Mouse (Mus musculus) embryonic facial prominence, embryonic 15.5 days (tissue): ENCODE results near the gene Vmn2r39. TPM values are rescaled to one million over a fixed set of nuclear protein-coding genes. Genes with fewer than 3 reads are reported as not detected.
"Not testable (repeated sequence)": the region's sequence is repeated elsewhere in the genome, so short reads cannot be mapped to it uniquely, and the experiment has no call there.

Source experiments
- ATAC-seq: fragments of 200-750 bp; cut with Nextera tagmentation; 2 replicates; pipeline ENCODE4 v1.8.0; 2017; ENCODE audit warnings: low read depth, moderate TSS enrichment; ENCODE audit not compliant: insufficient number of reproducible peaks, low FRiP score, low TSS enrichment
- H3K27ac ChIP-seq: fragments of 300-500 bp; sonication (generic); replicated peaks from 2 replicates; pipeline ENCODE4 v1.5.1; 2015; ENCODE audit warnings: mild to moderate bottlenecking, inconsistent platforms
- H3K27me3 ChIP-seq: fragments of 300-500 bp; sonication (generic); 2 replicates; pipeline ENCODE4 v1.6.1; 2015; ENCODE audit warnings: inconsistent platforms
- H3K36me3 ChIP-seq: fragments of 300-500 bp; sonication (generic); 2 replicates; pipeline ENCODE4 v1.6.1; 2015; ENCODE audit warnings: mild to moderate bottlenecking, inconsistent platforms
- H3K4me1 ChIP-seq: fragments of 300-500 bp; sonication (generic); 2 replicates; pipeline ENCODE4 v1.6.1; 2015; ENCODE audit warnings: inconsistent platforms
- H3K4me2 ChIP-seq: fragments of 300-500 bp; sonication (generic); replicated peaks from 2 replicates; pipeline ENCODE4 v1.6.1; 2015; ENCODE audit warnings: mild to moderate bottlenecking, inconsistent platforms
- H3K4me3 ChIP-seq: fragments of 300-500 bp; sonication (generic); replicated peaks from 2 replicates; pipeline ENCODE4 v1.5.1; 2015; ENCODE audit warnings: mild to moderate bottlenecking, inconsistent platforms
- H3K9ac ChIP-seq: fragments of 300-500 bp; sonication (generic); 2 replicates; pipeline ENCODE4 v1.6.1; 2015; ENCODE audit warnings: inconsistent platforms
- H3K9me3 ChIP-seq: fragments of 300-500 bp; sonication (generic); replicated peaks from 2 replicates; pipeline ENCODE4 v1.6.1; 2016; ENCODE audit warnings: inconsistent platforms
- WGBS: fragments of 180-500 bp; shearing (Covaris S2); methylation state at CpG from one replicate; pipeline ENCODE4 v1.1.7; 2015; 5-methylcytosine and 5-hydroxymethylcytosine counted together
- polyA plus RNA-seq: library from polyadenylated mRNA; unstranded; fragments of >200 nt; fragmentation: Nextera tagmentation; extraction: Ambion mirVana; gene quantifications from 2 replicates; pipeline ENCODE4 v1.2.1, GENCODE M21; 2015

Gene Vmn2r39
- not detected in 2 replicates for polyA plus RNA-seq

DNA sequence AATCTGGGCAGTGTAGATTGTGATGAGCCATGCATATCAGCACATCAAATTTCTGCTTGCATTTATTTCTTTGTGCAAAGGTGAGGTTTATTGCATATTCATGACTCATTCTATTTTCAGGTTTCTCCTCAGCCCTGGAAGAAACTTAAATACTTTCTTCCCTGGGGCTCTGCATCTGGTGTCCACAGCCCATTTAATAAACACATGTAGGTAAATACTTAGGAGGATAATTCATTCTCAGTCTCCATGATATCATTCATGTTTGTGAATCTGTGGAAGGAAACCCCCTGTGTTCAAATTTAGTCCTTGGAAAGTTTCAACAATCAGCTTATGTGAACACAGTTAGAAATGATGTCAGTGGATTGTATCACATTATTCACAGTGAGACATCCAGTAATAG, at the start of gene Vmn2r39:
TSS of gene Vmn2r39 (minus strand) at position 101 of the 400 bp plus-strand sequence.
- not testable (repeated sequence) for H3K9me3 ChIP-seq, H3K9ac ChIP-seq, H3K27ac ChIP-seq, H3K4me1 ChIP-seq, H3K4me3 ChIP-seq, ATAC-seq, H3K4me2 ChIP-seq, H3K36me3 ChIP-seq, H3K27me3 ChIP-seq

GRCm38 (mm10) chr7:9065353-9065752, 34.8 kb upstream of the Vmn2r39 start:
- not testable (repeated sequence) for H3K4me3 ChIP-seq, H3K9me3 ChIP-seq, H3K4me2 ChIP-seq, H3K36me3 ChIP-seq, H3K27ac ChIP-seq, H3K27me3 ChIP-seq, ATAC-seq, H3K4me1 ChIP-seq, H3K9ac ChIP-seq
- 77% methylated on average over 4 of the region's 4 CpGs for WGBS

Other genes starting within 250 kb of the Vmn2r39 start
- not detected in 2 replicates for gene Vmn2r40, start 99.4 kb downstream of the Vmn2r39 start, polyA plus RNA-seq
- not detected in 2 replicates for gene Vmn2r38, start 67.1 kb upstream of the Vmn2r39 start, polyA plus RNA-seq
- gene Vmn2r37, start 192.9 kb upstream of the Vmn2r39 start, polyA plus RNA-seq: not detected in 2 replicates